Mouse (Mus musculus) liver, embryonic 14.5 days (tissue): ENCODE results near the gene Gstm3. TPM values are rescaled to one million over a fixed set of nuclear protein-coding genes. Genes with fewer than 3 reads are reported as not detected.
A peak's percentile ranks its signal among the peaks of the same experiment; 100 is the strongest.

Experiments used
- ATAC-seq: fragments of 200-750 bp; cut with Nextera tagmentation; 2 replicates; pipeline ENCODE4 v1.8.0; 2017; ENCODE audit warnings: moderate number of reproducible peaks, mild to moderate bottlenecking, moderate library complexity; ENCODE audit not compliant: insufficient read depth
- DNase-seq, 3 experiments: peaks; one replicate each; pipeline ENCODE4 v3.0.0-alpha.2; 2012 to 2013; ENCODE audit warnings: low read depth in 3 of 3, low spot score in 3 of 3
- H3K27ac ChIP-seq: fragments of 300-500 bp; sonication (generic); 2 replicates; pipeline ENCODE4 v1.5.1; 2014; ENCODE audit warnings: moderate library complexity, mild to moderate bottlenecking, control low read depth, inconsistent platforms
- H3K27me3 ChIP-seq: fragments of 300-500 bp; sonication (generic); 2 replicates; pipeline ENCODE4 v1.6.1; 2014; ENCODE audit warnings: mild to moderate bottlenecking, low read length, moderate library complexity; ENCODE audit not compliant: control insufficient read depth, insufficient read depth
- H3K36me3 ChIP-seq: fragments of 300-500 bp; sonication (generic); replicated peaks from 2 replicates; pipeline ENCODE4 v1.6.1; 2014; ENCODE audit warnings: low read depth; ENCODE audit not compliant: control insufficient read depth, insufficient read depth
- H3K4me1 ChIP-seq, 2 experiments: fragments of 200-500 bp in 1 of 2; fragments of 300-500 bp in 1 of 2; sonication (generic) in 1 of 2; replicated peaks; 2 replicates each; pipeline ENCODE4 v1.6.1; 2012 to 2014; ENCODE audit warnings: antibody characterized with exemption in 1 of 2, inconsistent platforms in 1 of 2, low read length in 1 of 2; ENCODE audit not compliant: control insufficient read depth in 2 of 2, insufficient read depth in 2 of 2
- H3K4me2 ChIP-seq: fragments of 300-500 bp; sonication (generic); 2 replicates; pipeline ENCODE4 v1.6.1; 2014; ENCODE audit warnings: low read depth, mild to moderate bottlenecking, control low read depth, moderate library complexity
- H3K4me3 ChIP-seq, 2 experiments: fragments of 200-500 bp in 1 of 2; fragments of 300-500 bp in 1 of 2; sonication (generic) in 1 of 2; 2 replicates each; pipeline ENCODE4 v1.5.1; 2012 to 2014; ENCODE audit warnings: low read depth in 2 of 2, low read length in 2 of 2, mild to moderate bottlenecking in 2 of 2, control low read depth in 1 of 2, inconsistent platforms in 1 of 2, moderate library complexity in 1 of 2; ENCODE audit not compliant: insufficient read depth in 1 of 2
- H3K9ac ChIP-seq: fragments of 300-500 bp; sonication (generic); replicated peaks from 2 replicates; pipeline ENCODE4 v1.6.1; 2014; ENCODE audit warnings: mild to moderate bottlenecking, control low read depth, moderate library complexity
- H3K9me3 ChIP-seq: fragments of 300-500 bp; sonication (generic); 2 replicates; pipeline ENCODE4 v1.6.1; 2016; ENCODE audit warnings: low read length, mixed read lengths; ENCODE audit not compliant: control insufficient read depth
- CTCF ChIP-seq: IDR thresholded peaks from 2 replicates; pipeline ENCODE4 v1.5.1; 2016; ENCODE audit warnings: antibody characterized with exemption, low read depth, control low read depth
- EP300 ChIP-seq: IDR thresholded peaks from 2 replicates; pipeline ENCODE4 v1.6.1; 2016; ENCODE audit warnings: antibody characterized with exemption, low read depth
- WGBS: fragments of 180-500 bp; shearing (Covaris S2); extraction: QIAGEN DNeasy Blood & Tissue Kit; methylation state at CpG from one replicate; pipeline ENCODE4 v1.1.7; 2014; ENCODE audit not compliant: insufficient replicate concordance; 5-methylcytosine and 5-hydroxymethylcytosine counted together
- polyA plus RNA-seq, 2 experiments: library from polyadenylated mRNA; depleted of rRNA in 1 of 2; stranded (reverse) in 1 of 2; unstranded in 1 of 2; fragments of >200 nt; fragmentation: Nextera tagmentation in 1 of 2; extraction: Ambion mirVana in 1 of 2; gene quantifications; 2 replicates each; pipeline versions ENCODE4 v1.2.1 to v1.2.3; 2012 to 2014

Gstm3 gene
- polyA plus RNA-seq, 2 experiments, result 4.1 to 11.7 TPM

DNA sequence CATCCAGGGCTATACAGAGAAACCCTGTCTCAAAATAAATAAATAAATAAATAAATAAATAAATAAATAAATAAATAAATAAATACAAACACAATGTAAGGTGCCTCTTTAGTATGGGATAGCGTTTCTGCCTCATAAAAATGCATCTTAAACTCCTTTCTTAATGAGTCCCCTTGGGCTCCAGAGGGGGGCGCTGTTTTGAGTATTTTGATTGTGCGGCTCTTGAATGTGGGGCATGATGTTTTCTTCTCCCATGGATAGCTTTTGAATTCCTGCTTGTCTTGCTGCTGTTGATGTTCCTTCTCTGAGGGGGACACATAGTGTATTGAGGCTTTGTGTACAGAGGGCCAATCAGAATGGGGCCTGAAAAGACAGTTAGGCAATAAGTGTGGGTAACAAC, 52.0 kb downstream of the Gstm3 start:
- no peak overlapping the region for H3K27ac ChIP-seq
- ATAC-seq, result no peak
- H3K27me3 ChIP-seq, result no peaks in the 10 kb centered on the region
- no peak overlapping the region for H3K9ac ChIP-seq
- H3K4me1 ChIP-seq, result 0 out of 4 replicates have a peak, but pooled peaks cover 0 to 2% of the 10 kb centered on the region in 2 experiments
- TF ChIP-seq EP300, result no peak
- TF ChIP-seq CTCF, result peak; percentile 41; the same call in 1 of the 2 replicates
- no peak overlapping the region for H3K4me3 ChIP-seq
- H3K36me3 ChIP-seq, result no peaks in the 10 kb centered on the region
- 72% methylated on average over 3 of the region's 3 CpGs for WGBS
- no peak for DNase-seq
- H3K9me3 ChIP-seq, result no peaks in the 10 kb centered on the region
- H3K4me2 ChIP-seq, result no peak overlapping the region

DNA sequence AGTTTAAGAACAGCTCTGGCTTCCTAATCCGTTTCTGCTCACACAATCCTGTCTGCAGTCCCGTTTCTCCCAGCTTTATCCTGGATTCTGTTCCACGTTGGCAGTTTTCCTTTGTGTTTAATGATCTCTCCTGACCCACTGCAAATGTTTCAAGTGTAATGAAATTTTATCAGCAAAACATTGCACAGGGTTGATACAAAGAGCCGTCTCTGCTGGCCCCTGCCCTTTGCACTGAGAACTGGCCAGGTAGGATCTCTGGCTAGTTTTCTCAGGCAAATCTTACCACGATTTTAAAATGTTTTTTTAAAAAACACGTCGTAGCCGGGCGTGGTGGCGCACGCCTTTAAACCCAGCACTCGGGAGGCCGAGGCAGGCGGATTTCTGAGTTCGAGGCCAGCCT, 52.4 kb downstream of the Gstm3 start:
- Histone ChIP-seq H3K27me3 (no peaks in the 10 kb centered on the region), H3K4me1 (0 out of 4 replicates have a peak, but pooled peaks cover 0 to 2% of the 10 kb centered on the region in 2 experiments), H3K9ac (no peak overlapping the region), H3K4me3 (no peak overlapping the region), H3K9me3 (no peaks in the 10 kb centered on the region), H3K36me3 (no peaks in the 10 kb centered on the region), H3K4me2 (no peak overlapping the region), H3K27ac (no peak overlapping the region)
- 76% methylated on average over 15 of the region's 15 CpGs for WGBS
- no peak for DNase-seq
- TF ChIP-seq EP300, result no peak
- TF ChIP-seq CTCF, result no peak
- ATAC-seq, result no peak

Other genes starting within 250 kb of the Gstm3 start
- 3.7 and 4.4 TPM in 2 replicates for gene Csf1, start 208.8 kb downstream of the Gstm3 start, polyA plus RNA-seq (2012; rRNA removed)
- 5.9 and 6.1 TPM in 2 replicates for gene Csf1, start 208.8 kb downstream of the Gstm3 start, polyA plus RNA-seq (2014; fragmentation: Nextera tagmentation; extraction: Ambion mirVana)
- 0.02 and 0.03 TPM in 2 replicates for gene Eps8l3, start 92.1 kb downstream of the Gstm3 start, polyA plus RNA-seq (2012; rRNA removed)
- gene Eps8l3, start 92.1 kb downstream of the Gstm3 start, polyA plus RNA-seq (2014; fragmentation: Nextera tagmentation; extraction: Ambion mirVana), result 0.20 TPM in 1 of 2 replicates, not detected in the other
- 86.0 and 111 TPM in 2 replicates for gene Gstm5, start 73.5 kb downstream of the Gstm3 start, polyA plus RNA-seq (2012; rRNA removed)
- gene Gstm5, start 73.5 kb downstream of the Gstm3 start, polyA plus RNA-seq (2014; fragmentation: Nextera tagmentation; extraction: Ambion mirVana), result 183 and 196 TPM in 2 replicates
- 13.7 and 15.3 TPM in 2 replicates for gene Gstm7, start 37.5 kb downstream of the Gstm3 start, polyA plus RNA-seq (2012; rRNA removed)
- 16.1 and 18.6 TPM in 2 replicates for gene Gstm7, start 37.5 kb downstream of the Gstm3 start, polyA plus RNA-seq (2014; fragmentation: Nextera tagmentation; extraction: Ambion mirVana)
- 6.2 and 6.4 TPM in 2 replicates for gene Gstm6, start 25.5 kb downstream of the Gstm3 start, polyA plus RNA-seq (2012; rRNA removed)
- 12.7 and 12.8 TPM in 2 replicates for gene Gstm6, start 25.5 kb downstream of the Gstm3 start, polyA plus RNA-seq (2014; fragmentation: Nextera tagmentation; extraction: Ambion mirVana)
- 3.4 and 3.9 TPM in 2 replicates for gene Gstm2, start 17.2 kb upstream of the Gstm3 start, polyA plus RNA-seq (2012; rRNA removed)
- gene Gstm2, start 17.2 kb upstream of the Gstm3 start, polyA plus RNA-seq (2014; fragmentation: Nextera tagmentation; extraction: Ambion mirVana), result 4.4 and 4.8 TPM in 2 replicates
- gene Gstm1, start 48.7 kb upstream of the Gstm3 start, polyA plus RNA-seq (2012; rRNA removed), result 124 and 152 TPM in 2 replicates
- gene Gstm1, start 48.7 kb upstream of the Gstm3 start, polyA plus RNA-seq (2014; fragmentation: Nextera tagmentation; extraction: Ambion mirVana), result 275 and 312 TPM in 2 replicates
- 11.7 and 11.9 TPM in 2 replicates for gene Gstm4, start 75.6 kb upstream of the Gstm3 start, polyA plus RNA-seq (2012; rRNA removed)
- 17.3 and 17.7 TPM in 2 replicates for gene Gstm4, start 75.6 kb upstream of the Gstm3 start, polyA plus RNA-seq (2014; fragmentation: Nextera tagmentation; extraction: Ambion mirVana)
- 40.9 and 49.6 TPM in 2 replicates for gene Ampd2, start 117.4 kb upstream of the Gstm3 start, polyA plus RNA-seq (2012; rRNA removed)
- gene Ampd2, start 117.4 kb upstream of the Gstm3 start, polyA plus RNA-seq (2014; fragmentation: Nextera tagmentation; extraction: Ambion mirVana), result 34.3 and 37.8 TPM in 2 replicates
- gene Gnat2, start 123.5 kb upstream of the Gstm3 start, polyA plus RNA-seq (2012; rRNA removed), result 0.60 and 1.4 TPM in 2 replicates
- 1.8 and 2.5 TPM in 2 replicates for gene Gnat2, start 123.5 kb upstream of the Gstm3 start, polyA plus RNA-seq (2014; fragmentation: Nextera tagmentation; extraction: Ambion mirVana)
- 18.4 and 28.7 TPM in 2 replicates for gene Gnai3, start 176.9 kb upstream of the Gstm3 start, polyA plus RNA-seq (2012; rRNA removed)
- gene Gnai3, start 176.9 kb upstream of the Gstm3 start, polyA plus RNA-seq (2014; fragmentation: Nextera tagmentation; extraction: Ambion mirVana), result 57.4 and 58.0 TPM in 2 replicates
- not detected in 2 replicates for gene Gpr61, start 185.6 kb upstream of the Gstm3 start, polyA plus RNA-seq (2012; rRNA removed)
- gene Gpr61, start 185.6 kb upstream of the Gstm3 start, polyA plus RNA-seq (2014; fragmentation: Nextera tagmentation; extraction: Ambion mirVana), result 0.04 TPM in 1 of 2 replicates, not detected in the other
- 0.45 and 0.60 TPM in 2 replicates for gene Amigo1, start 217.1 kb upstream of the Gstm3 start, polyA plus RNA-seq (2012; rRNA removed)
- 0.49 and 0.56 TPM in 2 replicates for gene Amigo1, start 217.1 kb upstream of the Gstm3 start, polyA plus RNA-seq (2014; fragmentation: Nextera tagmentation; extraction: Ambion mirVana)
- 1.4 and 1.5 TPM in 2 replicates for gene Cyb561d1, start 231.9 kb upstream of the Gstm3 start, polyA plus RNA-seq (2012; rRNA removed)
- gene Cyb561d1, start 231.9 kb upstream of the Gstm3 start, polyA plus RNA-seq (2014; fragmentation: Nextera tagmentation; extraction: Ambion mirVana), result 1.4 and 1.6 TPM in 2 replicates
- gene Atxn7l2, start 241.7 kb upstream of the Gstm3 start, polyA plus RNA-seq (2012; rRNA removed), result 2.2 TPM in 2 replicates
- 1.7 and 2.0 TPM in 2 replicates for gene Atxn7l2, start 241.7 kb upstream of the Gstm3 start, polyA plus RNA-seq (2014; fragmentation: Nextera tagmentation; extraction: Ambion mirVana)